Mouse (Mus musculus) lung, adult 2 months (tissue): ENCODE data around the gene Vmn2r57.

ENCODE experiments used
- CTCF ChIP-seq: fragments of 200-500 bp; IDR thresholded peaks from 2 replicates; pipeline ENCODE4 v1.5.1; 2011; ENCODE audit warnings: mild to moderate bottlenecking, low read length, control low read depth; ENCODE audit not compliant: insufficient read depth
- POLR2A ChIP-seq: fragments of 200-500 bp; IDR thresholded peaks from 2 replicates; pipeline ENCODE4 v1.6.1; 2011; ENCODE audit warnings: low read depth, mild to moderate bottlenecking, control low read depth, low read length, borderline replicate concordance; ENCODE audit errors: extremely low read depth

DNA sequence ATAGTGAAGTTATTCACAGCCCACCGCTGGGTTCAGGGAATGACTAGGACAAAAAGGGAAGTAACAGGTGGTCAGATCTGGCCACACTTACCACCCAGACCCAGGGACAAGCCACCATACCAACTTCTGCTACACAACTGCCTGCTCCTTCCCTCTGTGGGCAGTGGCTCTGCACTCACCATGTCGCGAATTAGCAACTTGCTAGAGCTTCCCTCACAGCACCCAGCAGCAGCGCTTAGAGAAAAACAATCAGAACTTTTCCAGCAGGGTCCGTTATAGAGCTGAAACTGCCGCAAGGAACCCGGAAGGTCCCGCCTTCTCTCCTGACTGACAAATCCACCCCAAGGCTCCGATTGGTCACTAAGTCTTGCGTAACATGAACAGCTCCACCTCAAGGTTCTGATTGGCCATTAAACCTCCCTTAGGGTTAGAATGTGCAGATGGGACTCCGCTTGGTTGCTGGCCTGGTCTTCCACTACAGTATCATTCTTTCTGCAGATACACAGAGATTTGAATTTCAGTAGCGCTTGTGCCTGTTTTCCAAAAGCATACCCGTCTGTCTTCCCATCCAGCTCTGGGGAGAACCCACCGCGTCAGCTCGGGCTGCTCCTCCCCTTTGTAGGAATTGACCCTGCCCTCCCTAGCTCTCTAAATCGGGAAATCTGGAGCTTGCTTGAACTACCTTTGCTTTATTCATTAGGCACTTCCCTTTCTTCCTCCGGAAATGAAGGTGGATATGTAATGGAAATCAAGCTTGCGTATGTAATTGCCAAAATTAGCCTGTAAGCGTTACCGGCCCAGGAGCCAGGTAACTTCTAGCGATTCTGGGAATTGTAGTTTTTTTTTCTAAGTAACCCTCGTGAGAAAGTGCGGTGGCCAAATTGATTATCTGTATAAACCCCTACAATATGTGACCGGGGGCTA is 55.2 kb downstream of the Vmn2r57 start, which contains the start of gene AI987944:
- TF ChIP-seq CTCF (no peak), POLR2A (0 out of 2 replicates have a peak, but pooled peaks have one; percentile 39)
